Mouse (Mus musculus) kidney, adult 2 months (tissue): ENCODE data around the gene Stat2. TPM values are rescaled to one million over a fixed set of nuclear protein-coding genes. Genes with fewer than 3 reads are reported as not detected.

Source experiments
- DNase-seq: peaks from one replicate; pipeline ENCODE4 v3.0.0; 2021
- H3K27ac ChIP-seq: fragments of 200-500 bp; 2 replicates; pipeline ENCODE4 v1.5.1; 2012; ENCODE audit warnings: low read depth, low read length, control low read depth, inconsistent platforms; ENCODE audit not compliant: insufficient read depth
- H3K27me3 ChIP-seq: fragments of 200-500 bp; replicated peaks from 2 replicates; pipeline ENCODE4 v1.6.1; 2012; ENCODE audit warnings: mild to moderate bottlenecking, moderate library complexity, low read length, inconsistent platforms; ENCODE audit not compliant: control insufficient read depth, insufficient read depth
- H3K36me3 ChIP-seq: fragments of 200-500 bp; 2 replicates; pipeline ENCODE4 v1.6.1; 2012; ENCODE audit warnings: mild to moderate bottlenecking, moderate library complexity, low read length, inconsistent platforms; ENCODE audit not compliant: control insufficient read depth, insufficient read depth
- H3K4me1 ChIP-seq: fragments of 200-500 bp; 2 replicates; pipeline ENCODE4 v1.6.1; 2011; ENCODE audit warnings: low read length; ENCODE audit not compliant: control insufficient read depth, insufficient read depth
- H3K4me3 ChIP-seq: fragments of 200-500 bp; 2 replicates; pipeline ENCODE4 v1.5.1; 2011; ENCODE audit warnings: mild to moderate bottlenecking, low read depth, low read length, control low read depth; ENCODE audit not compliant: insufficient read depth
- CTCF ChIP-seq: fragments of 200-500 bp; conservative IDR thresholded peaks from 2 replicates; pipeline ENCODE4 v1.5.1; 2011; ENCODE audit warnings: low read depth, mild to moderate bottlenecking, control low read depth, low read length, moderate library complexity, mixed read lengths; ENCODE audit not compliant: insufficient read depth, insufficient read length
- POLR2A ChIP-seq: fragments of 200-500 bp; IDR thresholded peaks from one replicate; pipeline ENCODE4 v1.6.1; 2011; ENCODE audit warnings: low read depth, low read length, control low read depth
- WGBS: fragments of 180-500 bp; shearing (Covaris S2); methylation state at CpG from one replicate; pipeline ENCODE4 v1.1.7; 2018; 5-methylcytosine and 5-hydroxymethylcytosine counted together
- polyA plus RNA-seq: library from polyadenylated mRNA; depleted of rRNA; stranded (reverse); fragments of >200 nt; gene quantifications from 2 replicates; pipeline ENCODE4 v1.2.3, GENCODE M21; 2012; rRNA removed

Gene Stat2
- polyA plus RNA-seq, 1 experiment = 18.6 TPM

DNA sequence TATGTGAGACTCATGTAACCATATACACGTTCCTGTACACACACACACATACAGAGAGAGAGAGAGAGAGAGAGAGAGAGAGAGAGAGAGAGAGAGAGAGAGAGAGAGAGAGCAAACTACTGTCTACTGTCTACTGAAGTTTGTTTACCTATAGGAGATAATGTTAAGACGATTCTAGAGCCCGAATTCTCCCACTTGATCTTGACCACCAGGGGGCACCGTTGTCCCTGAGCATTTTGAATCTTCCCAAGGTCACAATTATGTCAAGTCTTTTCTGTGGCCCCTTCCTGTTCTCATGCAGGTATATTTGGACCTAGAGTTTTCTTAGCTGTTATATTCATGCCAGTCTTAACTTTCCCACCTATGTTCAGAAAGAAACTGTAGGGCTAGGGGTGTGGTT lies 65.2 kb downstream of the Stat2 start:
- DNase-seq = peak; percentile 84
- H3K27me3 ChIP-seq = no peaks in the 10 kb centered on the region
- H3K4me3 ChIP-seq = no peak overlapping the region
- no peaks in the 10 kb centered on the region for H3K36me3 ChIP-seq
- TF ChIP-seq CTCF (peak; percentile 80), POLR2A (no peak)
- WGBS = 2% methylated on average over 4 of the region's 4 CpGs
- peaks cover 19% of the 10 kb centered on the region for H3K4me1 ChIP-seq
- peak overlapping the region; percentile 88 for H3K27ac ChIP-seq

GRCm38 (mm10) chr10:128336195-128336594 lies 65.8 kb downstream of the Stat2 start:
- no peak for TF ChIP-seq CTCF
- TF ChIP-seq POLR2A = no peak
- DNase-seq = peak; percentile 59
- 73% methylated on average over 3 of the region's 3 CpGs for WGBS
- H3K4me3 ChIP-seq = no peak overlapping the region
- H3K27me3 ChIP-seq = no peaks in the 10 kb centered on the region
- H3K36me3 ChIP-seq = no peaks in the 10 kb centered on the region
- H3K4me1 ChIP-seq = peaks cover 19% of the 10 kb centered on the region
- peak overlapping the region; percentile 88; the same call in 1 of the 2 replicates for H3K27ac ChIP-seq

DNA sequence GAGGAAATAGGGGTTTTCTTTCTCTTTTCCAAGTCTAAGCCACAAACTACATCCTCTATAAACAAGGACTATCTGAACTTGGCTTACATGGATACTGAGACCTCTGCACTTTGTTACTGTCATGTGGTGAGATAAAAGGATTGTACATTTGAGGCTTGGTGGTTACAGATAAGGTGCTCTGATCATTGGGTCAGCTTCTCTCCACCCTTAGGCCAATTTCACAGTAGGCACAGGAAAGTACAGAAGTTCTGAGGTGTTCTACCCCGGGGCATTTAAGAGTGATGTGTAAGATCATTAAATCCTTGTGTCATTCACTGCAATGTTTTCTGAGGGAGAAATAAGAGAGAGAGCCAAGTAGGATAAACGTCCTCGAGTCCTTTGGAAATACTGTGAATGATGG lies 66.2 kb downstream of the Stat2 start:
- H3K27me3 ChIP-seq = no peaks in the 10 kb centered on the region
- peak overlapping the region; percentile 78; the same call in 1 of the 2 replicates for H3K4me3 ChIP-seq
- WGBS = 63% methylated on average over 3 of the region's 3 CpGs
- no peaks in the 10 kb centered on the region for H3K36me3 ChIP-seq
- H3K27ac ChIP-seq = peak overlapping the region; percentile 97
- DNase-seq = no peak
- peaks cover 19% of the 10 kb centered on the region for H3K4me1 ChIP-seq
- TF ChIP-seq CTCF (no peak), POLR2A (no peak)

DNA sequence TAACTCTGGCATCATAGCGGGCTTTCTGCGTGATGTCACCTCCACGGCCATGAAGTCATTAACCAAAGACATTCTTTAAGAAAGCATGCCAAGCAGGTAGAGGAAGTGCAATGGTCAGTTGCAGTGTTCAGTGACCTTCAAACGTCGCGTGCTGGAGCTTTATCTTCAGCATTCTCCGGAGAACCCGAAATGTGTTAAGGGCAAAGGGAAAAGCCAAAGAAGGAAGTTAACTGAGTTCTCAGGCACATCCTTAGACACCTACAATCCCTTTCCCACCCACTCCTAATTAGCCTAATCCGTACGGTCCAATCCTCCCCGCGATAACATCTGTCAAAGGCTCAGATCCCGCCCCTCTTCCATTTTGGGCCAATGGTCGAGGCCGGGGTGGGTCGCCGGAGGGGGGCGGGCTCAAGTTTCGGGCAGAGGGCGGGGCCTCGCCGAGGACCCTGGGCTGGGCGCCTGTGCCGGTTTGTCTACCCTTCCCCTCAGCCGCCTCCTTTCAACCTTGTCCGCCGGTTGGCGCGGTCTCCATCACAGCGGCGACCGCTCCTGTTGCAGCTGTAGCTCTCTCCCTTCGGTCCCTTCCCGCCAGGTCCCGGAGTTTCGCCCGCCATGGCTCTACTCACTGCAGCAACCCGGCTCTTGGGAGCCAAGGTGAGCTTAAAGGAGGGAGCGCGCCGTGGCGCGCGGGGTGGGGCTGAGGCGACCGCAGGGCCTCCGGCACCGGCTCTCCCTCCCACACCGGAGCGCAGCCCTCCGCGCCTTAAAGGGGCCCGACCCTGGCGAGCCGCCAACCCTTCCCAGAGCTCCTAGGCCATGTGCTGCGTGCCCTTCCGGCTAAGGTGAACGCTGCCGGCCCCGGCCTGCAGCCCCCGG lies 67.2 kb downstream of the Stat2 start, which contains the start of gene Cs:
Gene Cs, plus strand, starts transcription at position 429 of the 876 bp plus-strand sequence.
- peak within 1 kb of the TSS; percentile 99 for H3K27ac ChIP-seq
- peak within 1 kb of the TSS; percentile 95 for H3K4me3 ChIP-seq
- under 1% methylated on average over 61 of the region's 61 CpGs for WGBS
- no peaks in the 10 kb centered on the region for H3K27me3 ChIP-seq
- TF ChIP-seq CTCF (no peak), POLR2A (peak; percentile 74)
- H3K4me1 ChIP-seq = peaks cover 19% of the 10 kb centered on the region
- DNase-seq = peak; percentile 99
- no peaks in the 10 kb centered on the region for H3K36me3 ChIP-seq

GRCm38 (mm10) chr10:128338415-128338814 lies 68.1 kb downstream of the Stat2 start:
- WGBS = 8% methylated on average over 5 of the region's 5 CpGs
- no peaks in the 10 kb centered on the region for H3K36me3 ChIP-seq
- H3K4me1 ChIP-seq = peaks cover 20% of the 10 kb centered on the region
- TF ChIP-seq CTCF = no peak
- H3K4me3 ChIP-seq = peak overlapping the region; percentile 95
- H3K27me3 ChIP-seq = no peaks in the 10 kb centered on the region
- peak overlapping the region; percentile 99 for H3K27ac ChIP-seq
- peak; percentile 42 for DNase-seq

- 0 out of 2 replicates have a peak overlapping the region, but pooled peaks have one; percentile 26 for H3K27ac ChIP-seq
- WGBS = 22% methylated on average over 2 of the region's 2 CpGs
- TF ChIP-seq CTCF (no peak), POLR2A (no peak)
Measured at GRCm38 (mm10) chr10:128338948-128339347, 68.6 kb downstream of the Stat2 start.

GRCm38 (mm10) chr10:128340257-128340656 lies 69.9 kb downstream of the Stat2 start:
- H3K4me3 ChIP-seq = no peak overlapping the region
- TF ChIP-seq CTCF = 0 out of 2 replicates have a peak, but pooled peaks have one; percentile 12
- no peak for TF ChIP-seq POLR2A
- no peaks in the 10 kb centered on the region for H3K27me3 ChIP-seq
- H3K36me3 ChIP-seq = no peaks in the 10 kb centered on the region
- DNase-seq = no peak
- no peak overlapping the region for H3K27ac ChIP-seq
- H3K4me1 ChIP-seq = peaks cover 26% of the 10 kb centered on the region
- WGBS = 72% methylated on average over 2 of the region's 2 CpGs

More at GRCm38 (mm10) chr10:128338948-128339347, 68.6 kb downstream of the Stat2 start:
- H3K4me1 ChIP-seq = peaks cover 21% of the 10 kb centered on the region
- H3K4me3 ChIP-seq = peak overlapping the region; percentile 26; the same call in 1 of the 2 replicates
- H3K36me3 ChIP-seq = no peaks in the 10 kb centered on the region
- no peak for DNase-seq
- no peaks in the 10 kb centered on the region for H3K27me3 ChIP-seq

Other genes starting within 250 kb of the Stat2 start
- 195 and 258 TPM in 2 replicates for gene Naca, start 235.0 kb upstream of the Stat2 start, polyA plus RNA-seq
- gene Ptges3, start 211.6 kb upstream of the Stat2 start, polyA plus RNA-seq = 28.2 and 32.5 TPM in 2 replicates
- gene Atp5b, start 187.3 kb upstream of the Stat2 start, polyA plus RNA-seq = 4,550 and 7,521 TPM in 2 replicates
- gene Baz2a, start 179.0 kb upstream of the Stat2 start, polyA plus RNA-seq = 21.6 and 22.5 TPM in 2 replicates
- 69.0 and 70.1 TPM in 2 replicates for gene Rbms2, start 90.3 kb upstream of the Stat2 start, polyA plus RNA-seq
- gene Gls2, start 76.1 kb upstream of the Stat2 start, polyA plus RNA-seq = 0.33 and 0.61 TPM in 2 replicates
- gene Spryd4, start 58.8 kb upstream of the Stat2 start, polyA plus RNA-seq = 15.5 and 17.3 TPM in 2 replicates
- not detected in 2 replicates for gene Mip, start 44.7 kb upstream of the Stat2 start, polyA plus RNA-seq
- 2.7 and 3.8 TPM in 2 replicates for gene Timeless, start 38.5 kb upstream of the Stat2 start, polyA plus RNA-seq
- gene Apon, start 16.5 kb upstream of the Stat2 start, polyA plus RNA-seq = not detected in 2 replicates
- gene Apof, start 1.9 kb upstream of the Stat2 start, polyA plus RNA-seq = 0.08 and 0.30 TPM in 2 replicates
- gene Il23a, start 28.2 kb downstream of the Stat2 start, polyA plus RNA-seq = 0.05 and 0.10 TPM in 2 replicates
- 18.1 and 21.1 TPM in 2 replicates for gene Pan2, start 32.8 kb downstream of the Stat2 start, polyA plus RNA-seq
- gene Cnpy2, start 51.9 kb downstream of the Stat2 start, polyA plus RNA-seq = 90.8 and 118 TPM in 2 replicates
- 252 and 273 TPM in 2 replicates for gene Cs, start 67.2 kb downstream of the Stat2 start, polyA plus RNA-seq
- gene Coq10a, start 98.4 kb downstream of the Stat2 start, polyA plus RNA-seq = 58.7 and 72.3 TPM in 2 replicates
- gene Ankrd52, start 106.6 kb downstream of the Stat2 start, polyA plus RNA-seq = 21.5 and 22.5 TPM in 2 replicates
- 114 and 137 TPM in 2 replicates for gene Slc39a5, start 130.7 kb downstream of the Stat2 start, polyA plus RNA-seq
- gene Nabp2, start 140.9 kb downstream of the Stat2 start, polyA plus RNA-seq = 33.2 and 37.8 TPM in 2 replicates
- gene Rnf41, start 141.1 kb downstream of the Stat2 start, polyA plus RNA-seq = 19.5 and 19.6 TPM in 2 replicates
- 81.3 and 81.4 TPM in 2 replicates for gene Smarcc2, start 188.7 kb downstream of the Stat2 start, polyA plus RNA-seq
- 897 and 1,416 TPM in 2 replicates for gene Myl6, start 223.6 kb downstream of the Stat2 start, polyA plus RNA-seq
- gene Myl6b, start 228.1 kb downstream of the Stat2 start, polyA plus RNA-seq = 8.4 and 10.6 TPM in 2 replicates